Mouse (Mus musculus) bone marrow, adult 2 months (tissue): ENCODE data around the gene Rbp1.

Experiments used
- CTCF ChIP-seq: fragments of 200-500 bp; IDR thresholded peaks from 2 replicates; pipeline ENCODE4 v1.5.1; 2011; ENCODE audit warnings: low read length, control low read depth; ENCODE audit not compliant: control insufficient read depth, insufficient read depth
- POLR2A ChIP-seq: fragments of 200-500 bp; IDR thresholded peaks from 2 replicates; pipeline ENCODE4 v1.6.1; 2011; ENCODE audit warnings: low read depth, mild to moderate bottlenecking, control low read depth, low read length, borderline replicate concordance; ENCODE audit not compliant: control insufficient read depth

DNA sequence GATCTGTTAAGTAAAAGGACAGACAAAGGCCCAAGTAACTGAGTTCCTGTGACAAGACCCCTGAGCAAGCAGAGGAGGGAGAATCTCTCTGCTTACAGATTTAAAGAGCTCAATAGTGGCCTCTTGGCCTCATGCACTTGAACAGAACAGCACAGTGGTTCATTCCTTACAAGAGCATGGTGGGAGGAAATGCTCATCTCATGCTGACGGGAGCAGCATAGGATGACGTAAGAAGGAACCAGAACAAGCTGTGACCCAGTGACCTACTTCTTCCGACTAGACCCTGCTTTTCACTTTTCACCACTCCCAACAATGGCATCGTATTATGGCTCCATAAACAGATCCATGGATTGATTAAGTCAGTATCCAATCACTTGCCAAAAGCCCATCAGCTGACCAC lies 59.5 kb downstream of the Rbp1 start:
- TF ChIP-seq POLR2A, result no peak
- TF ChIP-seq CTCF, result no peak
